Mouse (Mus musculus): Measurements from ENCODE around the gene Cntrl.

Gene Cntrl

DNA sequence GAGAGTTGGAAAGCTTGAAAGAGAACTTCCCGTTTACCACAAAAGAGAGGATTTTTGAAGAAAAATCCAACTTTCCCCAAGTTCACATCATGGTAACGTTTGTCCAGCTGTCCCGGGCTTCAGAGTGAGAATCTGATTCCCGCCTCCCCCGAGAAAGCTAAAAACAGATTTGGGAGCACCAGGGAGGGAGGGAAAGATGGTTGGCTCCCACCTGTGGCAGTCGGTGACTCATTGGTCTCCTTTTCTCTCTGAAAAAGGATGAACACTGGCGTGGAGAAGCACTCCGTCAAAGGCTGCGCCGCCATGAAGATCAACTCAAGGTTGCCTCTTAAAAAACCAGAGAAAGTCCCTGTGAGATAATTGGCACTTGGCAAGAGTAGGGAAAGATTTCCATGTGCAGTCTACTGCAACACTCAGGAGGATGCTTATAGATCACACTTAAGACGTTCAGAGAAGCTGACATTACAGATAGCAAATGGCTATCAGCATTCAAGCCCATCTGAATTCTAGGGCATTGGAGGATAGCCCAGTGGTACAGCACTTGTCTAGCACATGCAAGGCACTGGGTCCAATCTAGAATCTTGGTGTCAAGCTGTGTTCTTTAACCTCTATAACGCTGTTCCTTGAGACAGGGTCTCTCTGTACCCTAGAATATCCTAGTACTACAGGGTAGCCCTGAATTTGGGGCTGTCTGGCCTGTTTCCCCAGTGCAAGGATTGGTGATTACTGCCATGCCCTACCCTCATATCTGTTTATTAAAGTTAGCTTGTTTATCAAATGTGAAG, 66.2 kb downstream of the Cntrl start:
- DNase-seq: no peak

DNA sequence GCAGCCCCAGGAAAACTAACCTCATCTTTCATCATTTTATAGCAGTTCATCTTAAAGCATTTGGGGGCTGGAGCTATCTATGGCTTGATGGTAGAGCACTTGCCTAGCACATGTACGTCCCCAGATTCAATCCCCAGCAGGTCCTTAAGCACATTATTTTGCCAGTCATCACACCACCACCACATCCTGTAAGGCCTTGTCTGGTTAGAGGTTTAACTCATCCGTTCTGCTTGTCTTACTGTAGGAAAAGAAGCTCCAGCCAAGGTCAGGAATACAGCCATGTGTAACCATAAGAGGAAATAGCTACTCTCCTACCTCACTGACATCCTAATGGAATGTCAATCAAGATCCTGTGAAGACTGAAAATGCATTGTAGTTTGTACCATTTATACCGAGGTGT, 68.9 kb downstream of the Cntrl start:
- DNase-seq: no peak

DNA sequence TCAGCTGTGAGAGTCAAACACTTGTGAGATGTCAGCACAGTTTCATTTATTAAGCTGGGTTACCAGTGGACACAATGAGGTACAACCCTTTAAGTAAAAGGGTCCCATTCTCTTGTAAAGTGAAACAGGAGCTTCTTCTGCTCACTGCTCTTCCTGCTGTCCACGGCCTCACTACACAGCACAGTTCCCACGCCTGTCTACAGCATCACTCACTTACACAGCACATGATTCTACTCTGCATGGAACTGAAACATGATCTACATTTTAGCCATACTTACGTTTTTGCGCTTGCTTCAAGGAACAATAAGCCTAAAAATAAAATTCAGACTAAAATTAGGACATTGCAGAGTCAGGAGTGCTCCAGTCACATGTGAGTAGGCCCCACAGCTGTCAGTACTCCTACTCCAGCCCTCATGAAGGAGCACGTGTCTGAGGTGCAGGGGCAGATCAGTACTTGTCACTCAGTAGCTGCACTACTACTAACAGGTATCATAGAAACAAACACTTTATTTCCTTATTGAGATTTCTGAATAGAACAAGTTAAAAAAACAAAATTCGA, 73.9 kb downstream of the Cntrl start:
- no peak for DNase-seq

DNA sequence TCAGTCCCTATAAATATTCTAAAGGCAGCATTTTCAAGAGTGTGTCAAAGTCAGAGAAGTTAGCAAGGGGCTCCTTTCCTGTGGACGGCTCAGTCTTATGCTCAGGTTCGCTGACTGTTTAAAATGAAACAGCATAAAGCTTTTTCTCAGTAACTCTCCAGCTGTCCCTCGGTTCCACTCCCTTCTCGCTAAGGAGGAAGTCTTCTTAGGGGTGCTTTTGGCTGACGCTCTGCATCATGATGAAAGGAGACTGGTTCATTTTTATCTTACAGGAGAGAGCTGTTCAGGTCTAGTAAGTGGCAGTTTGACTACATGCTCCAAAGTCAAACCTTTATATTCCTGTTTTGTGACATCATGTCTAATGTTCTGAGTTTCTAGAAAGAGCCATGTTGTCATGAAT, 79.6 kb downstream of the Cntrl start:
- DNase-seq: no peak

DNA sequence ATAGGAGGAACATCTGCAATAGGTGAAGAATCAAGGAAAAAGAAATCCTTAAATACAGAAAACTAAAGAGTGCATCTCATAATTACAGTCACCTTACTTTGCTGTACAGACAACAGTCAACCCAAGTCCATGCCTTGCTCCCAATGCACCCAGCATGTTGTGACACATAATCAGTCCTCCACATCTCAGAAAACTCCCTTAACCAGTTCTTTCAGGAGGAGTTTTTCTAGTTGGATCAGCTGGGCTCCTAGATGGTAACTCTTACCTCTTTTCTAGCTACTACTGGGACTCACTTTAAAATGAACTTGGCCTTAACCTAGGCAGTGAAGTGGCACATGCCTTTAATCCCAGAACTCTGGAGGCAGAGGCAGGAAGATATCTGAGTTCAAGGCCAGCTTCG, 84.7 kb downstream of the Cntrl start:
- no peak for DNase-seq

DNA sequence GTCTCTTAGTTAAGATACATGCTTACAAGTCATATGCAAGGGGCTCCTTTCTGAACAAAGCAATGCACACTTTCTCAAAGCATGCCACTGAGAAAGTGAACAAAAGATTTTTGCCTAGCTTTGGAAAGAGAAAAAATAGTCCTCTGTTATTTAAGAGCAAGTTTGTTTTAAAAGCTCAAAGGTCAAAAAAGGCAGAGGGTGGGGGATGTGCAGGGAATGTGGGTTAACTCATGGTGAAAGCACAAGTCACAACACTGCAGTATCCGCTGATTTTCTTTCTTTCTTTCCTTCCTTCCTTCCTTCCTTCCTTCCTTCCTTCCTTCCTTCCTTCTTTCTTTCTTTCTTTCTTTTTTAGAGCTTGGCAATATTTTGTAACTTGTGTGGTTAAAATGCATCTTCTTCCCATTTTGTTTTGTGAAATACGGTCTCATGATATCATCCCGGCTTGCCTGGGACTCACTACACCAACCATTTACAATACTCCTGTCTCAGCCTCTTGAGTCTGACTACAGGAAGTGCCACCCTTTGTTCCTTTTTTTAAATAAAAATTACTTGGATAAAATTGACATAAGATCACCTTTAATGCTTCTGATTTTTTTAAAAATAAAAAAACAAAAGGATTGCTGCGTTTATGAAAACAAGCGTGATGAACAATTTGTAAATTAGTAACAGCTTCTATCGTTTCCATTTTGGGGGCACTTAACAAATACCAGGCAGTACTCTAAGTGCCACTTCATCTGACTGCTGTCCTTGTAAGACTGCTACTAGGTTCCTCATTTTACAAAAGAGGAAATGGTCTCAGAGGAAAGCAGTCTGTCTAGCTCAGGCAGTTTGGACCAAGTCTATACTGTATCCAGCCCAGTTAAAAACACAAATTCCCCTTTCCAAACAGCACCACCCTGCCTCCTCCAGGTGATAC, 86.6 kb downstream of the Cntrl start:
- DNase-seq: no peak

DNA sequence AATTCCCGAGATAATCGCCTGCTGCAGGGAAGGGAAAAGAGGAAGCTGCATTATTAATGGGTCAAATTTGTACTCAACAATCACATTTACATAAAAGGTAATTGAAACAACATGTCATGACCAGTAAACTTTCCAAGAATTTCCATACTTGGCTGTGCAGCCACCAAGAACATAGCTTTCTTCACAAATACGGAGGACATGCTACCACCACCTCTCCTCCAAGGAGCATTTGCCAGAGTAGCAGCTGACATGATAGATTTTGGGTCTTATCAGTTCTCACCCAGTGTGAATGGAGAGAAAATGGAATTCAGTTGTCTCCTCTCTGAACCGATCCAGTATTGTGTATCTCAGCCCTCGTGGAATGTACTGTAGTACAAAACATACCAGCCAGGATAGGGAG, 90.2 kb downstream of the Cntrl start:
- no peak for DNase-seq

DNA sequence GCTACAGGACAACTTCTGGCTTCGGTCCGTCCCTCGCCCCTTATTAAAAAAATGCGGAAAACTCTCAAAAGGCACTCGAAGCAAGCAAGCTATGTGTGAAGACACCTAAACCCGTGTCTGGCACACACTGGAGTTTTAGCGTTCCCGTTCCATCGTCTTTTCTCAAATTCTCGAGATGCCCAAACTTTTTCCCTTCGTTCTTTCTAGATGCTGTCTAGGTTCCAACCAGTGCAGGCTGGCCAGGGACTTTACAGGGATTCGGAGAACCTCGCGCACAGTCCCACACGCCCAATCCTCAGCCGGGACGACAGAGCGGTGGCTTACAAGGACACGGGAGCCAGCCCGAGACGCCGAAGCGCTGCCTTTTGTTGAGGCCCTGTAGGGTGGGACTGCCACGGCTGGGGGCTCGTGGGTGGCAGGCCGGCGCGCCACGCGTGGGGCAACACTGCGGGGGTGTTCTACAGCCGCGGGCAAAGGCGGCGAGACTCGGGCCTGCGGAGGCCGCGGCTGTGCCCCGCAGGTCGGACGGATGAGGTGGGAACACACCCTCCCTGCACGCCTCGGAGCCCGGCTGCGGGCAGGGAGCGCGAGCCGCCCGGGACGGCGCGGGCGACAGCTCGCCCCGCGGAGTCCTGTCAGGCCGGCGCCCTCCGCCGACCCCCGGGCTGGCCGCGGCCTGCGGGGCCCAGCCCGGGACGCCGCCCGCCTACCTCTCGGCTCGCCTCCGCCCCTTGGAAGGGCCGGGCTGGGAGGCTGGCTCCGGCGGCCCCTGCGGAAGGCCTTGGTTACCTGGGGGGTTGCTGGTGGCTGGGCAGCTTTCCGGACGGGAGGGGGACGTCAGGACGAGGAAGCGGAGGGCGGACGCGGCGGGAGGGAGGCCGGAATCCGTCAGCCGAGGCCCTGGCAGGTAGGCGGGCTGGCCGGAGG, 90.9 kb downstream of the Cntrl start:
- no peak for DNase-seq

DNA sequence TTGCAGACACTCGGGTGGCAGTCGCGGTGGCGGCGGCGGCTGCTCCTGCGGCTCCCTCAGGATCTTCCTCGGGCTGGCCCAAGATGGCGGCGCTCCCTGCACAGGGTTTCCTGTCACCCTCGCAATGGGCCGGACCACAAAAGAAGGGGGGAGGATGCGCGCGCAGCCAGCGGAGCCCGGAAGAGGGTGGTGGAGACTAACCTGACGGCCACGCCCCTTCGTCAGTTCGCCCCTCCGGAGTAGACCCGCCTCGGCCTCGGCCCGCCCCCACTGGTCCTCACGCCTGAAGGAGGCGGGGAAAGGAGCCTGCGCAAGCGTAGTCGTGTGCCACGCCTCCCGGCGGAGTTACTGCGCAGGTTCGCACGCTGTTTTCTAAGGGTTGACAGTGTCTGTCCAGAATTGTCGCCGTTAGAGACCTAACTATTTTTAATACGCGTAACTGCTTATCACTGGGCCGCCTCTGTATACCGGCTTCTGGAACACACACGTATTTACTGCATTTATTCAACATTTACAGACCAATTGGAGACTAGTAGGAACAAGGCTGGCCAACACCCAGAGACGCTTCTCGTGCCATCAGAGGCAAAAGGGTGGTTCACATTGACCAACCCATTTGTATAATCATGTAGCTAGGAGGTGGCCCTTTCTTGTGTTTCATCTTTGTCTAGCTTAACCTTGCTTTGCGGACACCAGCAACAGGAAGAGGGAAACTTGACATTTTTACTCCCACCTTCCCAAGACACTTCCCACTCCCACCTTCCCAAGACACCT, 91.8 kb downstream of the Cntrl start, which contains the start of gene Rab14:
TSS of gene Rab14 (minus strand) at position 223 of the 771 bp plus-strand sequence.
- peak; percentile 99 to 100 for DNase-seq

DNA sequence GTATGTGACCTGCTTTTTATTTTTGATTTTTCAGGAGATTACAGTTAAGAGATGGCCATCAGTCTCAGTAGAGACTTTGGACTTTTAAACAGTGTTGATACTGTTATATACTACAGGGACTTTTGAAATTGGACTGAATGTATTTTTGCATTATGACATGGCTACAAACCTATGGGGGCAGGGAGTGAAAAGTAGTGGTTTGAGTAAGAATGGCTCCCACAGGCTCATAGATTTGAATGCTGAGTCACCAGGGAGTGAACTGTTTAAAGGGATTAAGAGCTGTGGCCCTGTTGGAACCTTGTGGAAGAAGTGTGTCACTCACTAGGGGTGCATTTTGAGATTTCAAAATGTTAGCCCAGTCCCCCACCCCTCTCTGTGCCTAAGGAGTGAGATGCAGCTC, 94.4 kb downstream of the Cntrl start:
- no peak for DNase-seq

DNA sequence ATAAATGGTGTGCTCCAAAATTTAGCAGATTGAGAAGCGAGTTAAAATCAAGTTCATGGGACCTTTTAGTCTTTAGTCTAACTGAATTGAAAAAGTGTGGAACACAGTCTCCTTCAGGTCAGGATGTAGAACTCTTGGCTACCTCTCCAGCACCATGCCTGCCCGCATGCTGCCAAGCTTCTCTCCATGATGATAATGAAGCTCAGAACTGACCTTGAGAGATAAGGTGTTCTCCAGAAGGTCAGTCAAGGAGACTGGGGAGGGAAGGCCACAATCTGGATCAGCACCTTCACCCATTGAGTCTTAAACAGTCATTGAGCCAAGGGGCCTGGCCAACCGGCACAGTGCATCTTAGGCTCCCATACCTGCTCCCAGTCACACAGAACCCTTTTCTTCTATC, 97.5 kb downstream of the Cntrl start:
- DNase-seq: no peak

DNA sequence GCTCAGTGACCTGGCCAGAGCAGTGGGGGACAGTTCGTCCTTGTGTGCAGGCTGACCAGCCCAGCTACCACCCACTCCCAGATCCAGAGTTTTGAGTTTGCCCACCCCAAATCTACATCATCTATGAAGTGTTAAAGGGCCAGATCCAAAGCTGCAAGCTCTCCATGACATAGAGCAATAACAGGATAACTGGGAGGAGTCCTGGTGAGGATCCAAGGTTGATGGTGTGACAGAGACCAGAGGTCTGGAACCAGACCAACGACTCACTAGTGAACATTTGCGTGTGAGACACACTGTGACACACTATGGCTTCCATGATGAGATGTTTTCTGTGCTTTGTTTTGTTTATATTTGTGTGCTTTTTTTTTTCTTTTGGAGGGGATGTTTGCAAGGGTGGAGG, 98.8 kb downstream of the Cntrl start:
- no peak for DNase-seq

DNA sequence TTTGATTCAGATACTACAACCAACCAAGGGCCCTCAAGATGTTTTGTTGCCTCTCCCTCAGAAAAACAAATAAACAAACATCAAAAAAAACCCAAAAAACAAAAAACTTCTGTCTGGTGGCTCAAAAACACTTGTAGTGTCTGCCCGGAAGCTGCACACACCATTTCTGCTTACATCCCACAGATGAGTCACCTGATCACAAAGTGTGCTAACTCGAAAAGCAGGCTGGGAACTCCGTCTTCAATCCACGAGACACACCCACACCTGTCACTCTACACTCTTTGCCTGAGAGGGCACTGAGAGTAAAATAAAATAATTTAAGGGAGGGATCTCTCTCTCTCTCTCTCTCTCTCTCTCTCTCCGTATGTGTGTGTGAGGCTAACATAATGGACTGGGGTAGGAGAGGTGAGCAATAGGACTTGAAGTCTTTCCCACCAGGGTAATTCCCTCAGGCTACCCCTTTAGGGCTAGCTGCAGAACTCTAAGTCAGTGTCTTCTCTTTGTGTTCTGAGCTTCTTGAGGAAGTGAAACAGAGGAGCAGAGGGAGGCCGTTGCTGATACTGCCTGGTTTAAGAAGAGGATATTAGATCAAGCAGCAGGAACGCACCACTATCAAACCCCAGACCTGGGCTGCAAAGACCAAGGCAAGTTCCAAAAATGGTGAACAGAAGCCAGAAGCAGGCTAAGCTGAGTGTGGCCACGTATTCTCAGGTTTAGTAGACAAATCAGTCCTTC, 99.8 kb downstream of the Cntrl start:
- peak in 1 of 2 experiments; percentile 32 for DNase-seq

DNA sequence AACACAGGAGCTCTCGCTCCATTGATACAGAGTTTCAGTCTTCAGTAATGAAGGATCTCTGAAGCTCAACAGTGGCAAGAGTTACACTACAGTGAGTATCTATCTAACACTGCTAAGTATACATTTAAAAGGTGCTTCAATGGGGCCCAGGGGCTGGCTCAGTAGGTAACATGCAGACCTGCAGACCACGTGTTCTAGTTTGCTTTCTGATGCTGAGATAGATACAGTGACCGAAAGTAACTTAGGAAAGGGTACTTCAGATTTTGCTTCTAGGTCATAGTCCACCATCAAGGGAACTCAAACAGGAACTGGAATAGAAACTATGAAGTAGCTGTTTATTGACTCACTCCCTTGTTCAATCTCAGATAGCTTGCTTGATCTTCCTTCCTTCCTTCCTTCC, 102.4 kb downstream of the Cntrl start:
- no peak for DNase-seq

DNA sequence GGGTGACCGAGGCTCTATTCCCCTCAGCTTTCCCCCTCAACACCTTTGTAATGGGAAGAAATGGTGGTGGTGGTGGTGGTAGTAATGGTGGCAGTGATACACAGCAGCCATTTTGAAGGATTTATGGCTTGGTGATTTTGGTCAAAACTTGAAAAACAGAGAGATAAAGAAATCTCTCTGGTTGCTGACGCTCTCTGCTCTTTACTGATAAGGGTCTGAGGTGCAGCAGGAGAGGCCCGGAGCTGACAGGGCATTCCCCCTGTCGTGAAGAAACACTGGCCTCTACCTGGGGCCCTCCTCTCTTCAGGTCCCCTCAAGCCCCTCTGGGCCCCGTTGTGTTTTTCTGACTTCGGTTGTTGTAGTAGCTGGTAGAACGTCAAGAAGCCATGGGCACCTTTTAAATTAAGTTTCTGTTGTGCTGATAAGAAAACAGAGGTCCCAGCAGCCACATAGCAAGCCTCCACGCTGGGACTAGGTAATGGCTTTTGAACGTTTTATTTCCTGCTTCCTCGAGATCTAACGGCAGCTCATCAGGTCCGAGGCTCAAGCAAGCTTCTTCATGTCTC, 104.1 kb downstream of the Cntrl start:
- no peak for DNase-seq

DNA sequence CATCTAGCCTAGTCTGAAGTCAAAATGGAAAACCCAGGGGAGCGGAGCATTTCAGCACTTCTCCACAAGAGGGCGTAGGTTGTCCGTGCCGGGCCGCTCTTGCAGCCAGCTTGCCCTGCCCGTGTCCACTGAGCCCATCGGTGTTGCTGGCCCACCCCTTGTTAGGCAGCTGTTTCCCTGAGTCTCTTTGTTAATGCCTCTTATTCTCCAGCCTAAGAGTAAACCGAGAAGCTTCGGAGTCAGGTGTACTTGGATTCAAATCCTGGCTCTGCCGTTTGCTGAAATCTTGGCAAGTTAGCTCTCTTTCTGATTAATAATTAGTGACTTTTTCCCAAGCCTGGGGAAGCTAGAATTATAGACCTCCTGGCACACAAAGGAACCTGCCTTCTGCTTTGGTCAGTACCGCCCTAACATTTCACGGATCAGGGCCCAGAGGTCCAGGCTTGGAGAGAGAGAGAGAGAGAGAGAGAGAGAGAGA, 105.6 kb downstream of the Cntrl start:
- peak; percentile 58 to 78 for DNase-seq

DNA sequence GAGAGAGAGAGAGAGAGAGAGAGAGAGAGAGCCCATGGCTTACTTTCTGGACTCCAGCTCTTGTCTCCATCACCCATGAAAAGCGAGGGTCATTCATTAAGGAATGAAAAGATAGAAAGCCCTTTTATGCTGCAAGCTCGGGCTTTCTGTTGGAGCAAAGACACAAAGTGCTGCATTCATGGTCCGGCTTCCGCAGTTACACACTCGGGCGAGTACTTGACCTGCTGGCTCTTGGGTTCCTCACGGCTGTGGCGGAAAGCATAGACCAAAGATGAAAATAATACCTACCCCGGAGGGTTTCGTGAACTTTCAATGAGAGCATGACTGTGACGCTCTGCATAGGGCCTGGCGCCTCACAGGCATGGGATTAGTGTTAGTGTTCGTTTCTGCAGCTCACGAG, 106.1 kb downstream of the Cntrl start:
- DNase-seq: no peak

DNA sequence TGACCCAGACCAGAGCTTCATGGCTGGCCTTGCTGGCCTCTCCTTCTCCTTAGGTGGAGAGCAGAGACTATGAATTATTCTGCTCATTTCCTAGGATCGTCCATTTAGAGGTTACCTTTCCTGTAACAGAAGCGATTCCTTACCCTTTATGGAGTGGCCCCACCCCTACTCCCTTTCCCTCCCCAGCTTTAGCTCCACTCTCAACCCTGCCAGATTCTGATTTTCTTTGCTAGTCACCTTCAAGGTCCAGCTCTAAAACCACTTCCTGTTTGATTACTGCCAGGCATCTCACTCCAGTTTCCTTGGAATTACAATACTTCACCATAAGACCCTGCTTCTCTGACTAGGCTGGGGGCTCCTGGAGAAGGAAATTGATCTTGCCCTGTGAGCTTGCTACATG, 107.4 kb downstream of the Cntrl start:
- DNase-seq: no peak

DNA sequence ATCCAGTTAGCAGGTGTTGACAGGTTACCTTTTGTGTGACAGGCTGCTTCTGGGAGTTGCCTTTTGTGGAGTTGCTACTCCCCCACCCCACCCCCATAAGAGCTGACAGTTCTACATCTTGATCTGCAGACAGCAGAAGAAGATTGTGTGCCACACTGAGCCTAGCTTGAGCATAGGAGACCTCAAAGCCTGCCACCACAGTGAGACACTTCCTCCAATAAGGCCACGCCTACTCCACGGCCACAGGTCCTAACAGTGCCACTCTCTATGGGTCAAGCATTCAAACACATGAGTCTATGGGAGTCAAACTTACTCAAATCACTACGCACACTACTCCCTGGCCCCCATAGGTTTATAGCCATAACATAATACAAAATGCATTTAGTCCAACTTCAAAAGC, 109.4 kb downstream of the Cntrl start:
- no peak for DNase-seq

DNA sequence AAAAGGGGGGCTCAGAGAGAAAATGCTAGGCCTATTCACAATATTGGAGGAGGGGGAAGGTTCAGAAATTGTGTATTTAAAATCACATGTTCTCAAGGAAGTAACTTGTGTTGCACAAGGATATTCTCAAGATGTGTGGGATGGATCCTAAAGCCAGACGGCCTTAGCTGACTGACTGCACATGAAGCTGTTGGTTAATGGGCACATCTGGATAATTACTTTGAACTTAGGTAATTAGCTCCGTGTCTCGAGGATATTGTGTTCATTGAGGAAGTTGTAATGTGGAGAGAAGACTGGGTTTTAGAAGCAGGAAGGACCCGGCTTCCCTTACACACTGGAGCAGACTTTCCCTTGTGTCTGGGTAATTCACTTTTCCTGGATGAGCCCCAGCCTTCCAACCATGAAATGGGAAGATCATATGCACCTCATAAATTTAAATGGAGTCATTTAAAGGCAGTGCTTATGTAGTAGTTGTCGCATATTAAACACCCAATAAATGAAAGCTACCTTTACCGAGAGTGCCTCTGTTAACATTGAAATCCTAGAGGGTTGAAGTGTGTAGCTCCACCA, 113.6 kb downstream of the Cntrl start:
- no peak for DNase-seq

All from spleen, adult 18-20 months (tissue).